ENCODE assay signal across 8 mouse cellular contexts in the genomic region with DNA sequence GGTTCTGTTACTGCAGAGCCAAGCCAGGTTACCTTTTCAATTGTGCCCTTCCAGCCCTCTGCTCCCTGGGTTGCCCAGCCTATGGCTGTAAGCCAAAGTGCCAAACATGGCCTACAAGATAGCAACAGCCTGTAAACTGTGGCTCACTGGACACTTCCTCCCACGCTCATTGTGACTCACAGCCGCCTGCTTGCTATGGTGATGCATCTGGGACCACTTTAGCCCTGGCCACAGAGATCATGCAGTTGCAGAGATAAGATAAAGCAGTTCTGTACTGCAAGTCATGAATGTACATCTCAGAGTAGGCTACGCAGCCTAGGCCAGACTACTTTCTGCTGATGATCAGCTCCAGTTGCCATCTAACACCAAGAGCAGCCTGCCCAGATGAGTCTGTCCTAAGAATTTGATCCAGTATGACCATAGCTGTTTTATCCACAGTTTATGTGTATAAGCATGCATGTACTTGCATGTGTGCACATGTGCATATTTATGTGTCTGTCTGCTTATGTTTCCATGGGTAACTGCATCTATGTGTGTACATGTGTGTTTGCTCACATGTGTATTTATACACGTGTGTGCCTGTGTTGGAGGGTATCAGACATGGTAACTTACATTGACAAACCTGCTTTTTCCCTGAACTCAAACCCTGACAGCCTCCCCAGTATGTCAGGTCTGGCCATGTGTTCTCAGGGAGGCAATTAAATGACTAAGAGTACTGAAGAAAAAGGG.
DNase-seq lines count a peak whose midpoint lies in the region; ATAC-seq and TF ChIP-seq lines count a peak whose summit lies in the region.

No protein-coding gene starts in this region.

- no peaks in the 10 kb centered on the region for H3K27me3 ChIP-seq in MEL (ENCODE audit: control insufficient read depth in 1 of 2, insufficient read depth in 2 of 2, low read length in 2 of 2)
- no peaks in the 10 kb centered on the region for H3K27me3 ChIP-seq in intestine, postnatal 0 days (replicated peaks; ENCODE audit: control insufficient read depth, insufficient read depth, low read length)
- H3K27me3 ChIP-seq in hindbrain, embryonic 13.5 days, result no peaks in the 10 kb centered on the region

- peak; percentile 9 to 48; a peak in 3 of 4 replicates for TF ChIP-seq POLR2A in MEL (IDR thresholded peaks at IDR 0.05; ENCODE audit: control insufficient read depth in 1 of 2, insufficient read depth in 1 of 2, low read depth in 1 of 2, low read length in 2 of 2, poor library complexity in 1 of 2)
- no peak for TF ChIP-seq POLR2A in embryonic fibroblast, embryonic 13.5 days (IDR thresholded peaks at IDR 0.05; ENCODE audit: low read depth, low read length)

- H3K4me2 ChIP-seq in intestine, postnatal 0 days (replicated peaks; ENCODE audit: low read depth), result no peak overlapping the region
- no peak overlapping the region for H3K4me2 ChIP-seq in hindbrain, embryonic 13.5 days

- H3K4me1 ChIP-seq in MEL (ENCODE audit: control insufficient read depth in 1 of 2, insufficient read depth in 2 of 2, low read length in 2 of 2), result peaks cover 0 to 61% of the 10 kb centered on the region in 2 experiments; a peak in 2 of 4 replicates
- H3K4me1 ChIP-seq in embryonic fibroblast, embryonic 13.5 days (ENCODE audit: control insufficient read depth, insufficient read depth, low read length), result peaks cover 22% of the 10 kb centered on the region
- 0 out of 2 replicates have a peak, but pooled peaks cover 3% of the 10 kb centered on the region for H3K4me1 ChIP-seq in intestine, postnatal 0 days (replicated peaks; ENCODE audit: control insufficient read depth, insufficient read depth, low read length)
- H3K4me1 ChIP-seq in hindbrain, embryonic 13.5 days (replicated peaks), result 0 out of 2 replicates have a peak, but pooled peaks cover 5% of the 10 kb centered on the region

- no peaks in the 10 kb centered on the region for H3K9me3 ChIP-seq in MEL (replicated peaks; ENCODE audit: insufficient read depth, low read length)
- H3K9me3 ChIP-seq in intestine, postnatal 0 days (ENCODE audit: control insufficient read depth), result no peaks in the 10 kb centered on the region
- H3K9me3 ChIP-seq in hindbrain, embryonic 13.5 days, result no peaks in the 10 kb centered on the region

- ATAC-seq in intestine, postnatal 0 days, result no peak
- no peak for ATAC-seq in hindbrain, embryonic 13.5 days (ENCODE audit: low FRiP score)

- peak; percentile 99 to 100 for TF ChIP-seq EP300 in MEL (IDR thresholded peaks at IDR 0.05; ENCODE audit: low read depth in 1 of 2, low read length in 2 of 2)

- peak overlapping the region; percentile 96 for H3K27ac ChIP-seq in MEL (ENCODE audit: control insufficient read depth, low read depth, low read length)
- peak overlapping the region; percentile 37; the same call in 1 of the 2 replicates for H3K27ac ChIP-seq in embryonic fibroblast, embryonic 13.5 days (ENCODE audit: insufficient read depth, low read length)
- no peak overlapping the region for H3K27ac ChIP-seq in intestine, postnatal 0 days (ENCODE audit: low read depth, low read length)
- H3K27ac ChIP-seq in hindbrain, embryonic 13.5 days, result no peak overlapping the region

- WGBS in intestine, postnatal 0 days, result 81% methylated on average over 4 of the region's 4 CpGs
- 90% methylated on average over 4 of the region's 4 CpGs for WGBS in hindbrain, embryonic 13.5 days

- no peak for TF ChIP-seq CTCF in MEL (IDR thresholded peaks at IDR 0.05 in 2 of 3, conservative IDR thresholded peaks at IDR 0.05 in 1 of 3; ENCODE audit: control insufficient read depth in 1 of 3, insufficient read depth in 1 of 3, low read depth in 2 of 3, low read length in 3 of 3, poor library complexity in 1 of 3, severe bottlenecking in 1 of 3)
- TF ChIP-seq CTCF in embryonic fibroblast, embryonic 13.5 days (IDR thresholded peaks at IDR 0.05; ENCODE audit: borderline replicate concordance, insufficient read depth, low read length), result no peak
- no peak for TF ChIP-seq CTCF in intestine, postnatal 0 days (IDR thresholded peaks at IDR 0.05; ENCODE audit: low read depth)

- no peak for TF ChIP-seq RAD21 in MEL (IDR thresholded peaks at IDR 0.05; ENCODE audit: low read depth, low read length)

- DNase-seq in adrenal gland, adult 18-20 months (ENCODE audit: low spot score in 2 of 2), result peak; percentile 30 to 39
- no peak for DNase-seq in adrenal gland, adult 8-10 months
- peak; percentile 95 for DNase-seq in MEL (ENCODE audit: low read depth, low spot score)
- peak; percentile 31 to 37 for DNase-seq in lung, postnatal 4 days
- no peak for DNase-seq in gastrocnemius, postnatal 4 days (ENCODE audit: low spot score in 2 of 2)

- H3K4me3 ChIP-seq in MEL (ENCODE audit: control insufficient read depth in 1 of 2, insufficient read depth in 1 of 2, low read depth in 2 of 2, low read length in 2 of 2), result peak overlapping the region; percentile 11 to 35
- H3K4me3 ChIP-seq in embryonic fibroblast, embryonic 13.5 days (ENCODE audit: insufficient read depth, low read length), result no peak overlapping the region
- H3K4me3 ChIP-seq in intestine, postnatal 0 days (ENCODE audit: low read depth, low read length), result no peak overlapping the region
- no peak overlapping the region for H3K4me3 ChIP-seq in hindbrain, embryonic 13.5 days

- peaks cover 11% of the 10 kb centered on the region for H3K79me2 ChIP-seq in MEL (ENCODE audit: control insufficient read depth, insufficient read depth, low read length, poor library complexity)

- peaks cover 0 to 47% of the 10 kb centered on the region in 2 experiments; a peak in 2 of 4 replicates for H3K36me3 ChIP-seq in MEL (ENCODE audit: control insufficient read depth in 1 of 2, insufficient read depth in 2 of 2, low read length in 2 of 2)
- no peaks in the 10 kb centered on the region for H3K36me3 ChIP-seq in intestine, postnatal 0 days (ENCODE audit: control insufficient read depth, insufficient read depth)
- no peaks in the 10 kb centered on the region for H3K36me3 ChIP-seq in hindbrain, embryonic 13.5 days

- H3K9ac ChIP-seq in MEL (ENCODE audit: control insufficient read depth, low read depth, low read length, poor library complexity, severe bottlenecking), result peak overlapping the region; percentile 75
- no peak overlapping the region for H3K9ac ChIP-seq in intestine, postnatal 0 days (ENCODE audit: low read depth, low read length)
- H3K9ac ChIP-seq in hindbrain, embryonic 13.5 days, result no peak overlapping the region

TF ChIP-seq in MEL, 35 proteins besides CTCF, POLR2A, EP300 and RAD21 (continues in another document):
- peak; percentile 82 for TF ChIP-seq MYC (IDR thresholded peaks at IDR 0.05; ENCODE audit: low read depth, low read length)
- no peak for TF ChIP-seq UBTF (IDR thresholded peaks at IDR 0.05; ENCODE audit: borderline replicate concordance, insufficient read depth, low read depth, low read length)
- peak; percentile 40; the same call in 1 of the 2 replicates for TF ChIP-seq CHD2 (IDR thresholded peaks at IDR 0.05; ENCODE audit: low read length)
- TF ChIP-seq MAZ (IDR thresholded peaks at IDR 0.05; ENCODE audit: low read depth, low read length), result no peak
- TF ChIP-seq MAX (IDR thresholded peaks at IDR 0.05; ENCODE audit: low read length), result peak; percentile 65
- TF ChIP-seq E2F4 (IDR thresholded peaks at IDR 0.05; ENCODE audit: borderline replicate concordance, low read depth, low read length), result 0 out of 2 replicates have a peak, but pooled peaks have one; percentile 23
- no peak for TF ChIP-seq NRF1 (IDR thresholded peaks at IDR 0.05; ENCODE audit: insufficient read depth, low read depth, low read length, poor library complexity, severe bottlenecking)
- peak; percentile 96 for TF ChIP-seq TCF12 (IDR thresholded peaks at IDR 0.05; ENCODE audit: low read depth, low read length)
- peak; percentile 93 for TF ChIP-seq JUND (IDR thresholded peaks at IDR 0.05; ENCODE audit: low read depth, low read length)
- TF ChIP-seq MAFK (IDR thresholded peaks at IDR 0.05; ENCODE audit: borderline replicate concordance, low read depth, low read length), result peak; percentile 47; the same call in 1 of the 2 replicates
- TF ChIP-seq ZNF384 (IDR thresholded peaks at IDR 0.05; ENCODE audit: low read depth, low read length), result 0 out of 2 replicates have a peak, but pooled peaks have one; percentile 29
- TF ChIP-seq NELFE (IDR thresholded peaks at IDR 0.05; ENCODE audit: low read depth, low read length), result peak; percentile 60
- TF ChIP-seq POLR2AphosphoS2 (IDR thresholded peaks at IDR 0.05; ENCODE audit: low read length), result peak; percentile 55
- TF ChIP-seq TBP (IDR thresholded peaks at IDR 0.05; ENCODE audit: low read depth, low read length), result peak; percentile 76; the same call in 1 of the 2 replicates
- TF ChIP-seq TAL1 (IDR thresholded peaks at IDR 0.05; ENCODE audit: low read length), result peak; percentile 98
- TF ChIP-seq ETS1 (IDR thresholded peaks at IDR 0.05; ENCODE audit: low read depth, low read length), result peak; percentile 98
- no peak for TF ChIP-seq GABPA (IDR thresholded peaks at IDR 0.05; ENCODE audit: low read depth, low read length)
- TF ChIP-seq HCFC1 (IDR thresholded peaks at IDR 0.05; ENCODE audit: low read depth, low read length), result 0 out of 2 replicates have a peak, but pooled peaks have one; percentile 44
- no peak for TF ChIP-seq ZC3H11A (IDR thresholded peaks at IDR 0.05; ENCODE audit: low read depth, low read length)
- TF ChIP-seq BHLHE40 (IDR thresholded peaks at IDR 0.05; ENCODE audit: borderline replicate concordance, low read depth, low read length), result no peak
- TF ChIP-seq POLR2AphosphoS5 (IDR thresholded peaks at IDR 0.05; ENCODE audit: borderline replicate concordance, low read depth, low read length), result no peak
- TF ChIP-seq MEF2A (IDR thresholded peaks at IDR 0.05; ENCODE audit: extremely low read depth, insufficient replicate concordance, low read depth, low read length, poor library complexity, severe bottlenecking), result peak; percentile 46; the same call in 1 of the 2 replicates
- peak; percentile 60; the same call in 1 of the 2 replicates for TF ChIP-seq ZMIZ1 (IDR thresholded peaks at IDR 0.05; ENCODE audit: low read depth, low read length)
- no peak for TF ChIP-seq USF1 (IDR thresholded peaks at IDR 0.05; ENCODE audit: low read depth, low read length)
- no peak for TF ChIP-seq ZKSCAN1 (IDR thresholded peaks at IDR 0.05; ENCODE audit: low read depth, low read length)
- TF ChIP-seq GATA1 (IDR thresholded peaks at IDR 0.05; ENCODE audit: low read depth, low read length), result peak; percentile 100
- TF ChIP-seq RCOR1 (IDR thresholded peaks at IDR 0.05; ENCODE audit: low read depth, low read length), result peak; percentile 81
- peak; percentile 95 for TF ChIP-seq MYB (IDR thresholded peaks at IDR 0.05; ENCODE audit: low read depth, low read length)
- TF ChIP-seq USF2 (IDR thresholded peaks at IDR 0.05; ENCODE audit: borderline replicate concordance in 1 of 2, insufficient read depth in 1 of 2, low read depth in 1 of 2, low read length in 2 of 2), result no peak
- peak; percentile 72 for TF ChIP-seq MXI1 (IDR thresholded peaks at IDR 0.05; ENCODE audit: low read depth, low read length)
- TF ChIP-seq SIN3A (IDR thresholded peaks at IDR 0.05; ENCODE audit: low read length), result peak; percentile 92

Comparison
In these comparisons a context has a peak if more than half of its experiments do, and no peak if none do; other contexts are left out.
1. DNase-seq: peak in adrenal gland, adult 18-20 months (2 of 2), MEL (single experiment) and lung, postnatal 4 days (2 of 2); none in adrenal gland, adult 8-10 months (single experiment) and gastrocnemius, postnatal 4 days (0 of 2).
2. H3K27ac ChIP-seq: peak in MEL (single experiment) and embryonic fibroblast, embryonic 13.5 days (single experiment); none in intestine, postnatal 0 days (single experiment) and hindbrain, embryonic 13.5 days (single experiment).
3. H3K4me3 ChIP-seq: peak in MEL (2 of 2); none in embryonic fibroblast, embryonic 13.5 days (single experiment), intestine, postnatal 0 days (single experiment) and hindbrain, embryonic 13.5 days (single experiment).